In the genomic region with DNA sequence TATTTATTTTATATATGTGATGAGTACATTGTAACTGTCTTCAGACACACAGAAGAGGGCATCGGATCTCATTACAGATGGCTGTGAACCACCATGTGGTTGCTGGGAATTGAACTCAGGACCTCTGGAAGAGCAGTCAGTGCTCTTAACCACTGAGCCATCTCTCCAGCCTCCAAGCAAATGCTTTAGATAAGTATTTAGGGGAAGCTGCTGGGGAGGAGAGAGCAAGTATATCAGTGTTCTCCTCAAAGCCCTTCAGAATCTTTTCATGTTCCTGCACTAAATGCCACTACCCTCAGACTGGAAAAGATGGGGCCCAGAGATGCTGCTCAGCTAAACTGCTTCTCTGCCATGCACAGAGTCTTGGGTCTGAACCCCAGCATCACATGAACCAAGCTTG, we compare ENCODE assay signal across 13 mouse cellular contexts. TPM values are rescaled to one million over a fixed set of nuclear protein-coding genes. Genes with fewer than 3 reads are reported as not detected.
"Had no signal": no experiment of that assay in that cellular context is flagged by ENCODE, and none has a peak within 500 bp of the region (broad histone marks: within the 10 kb centered on the region; RNA-seq: fewer than 3 reads in every experiment).

No protein-coding gene starts in this region.

RNA-seq across cellular contexts. Expression of a gene that starts 3.6 kb away (rescaled TPM):
- total RNA-seq: common myeloid progenitor, adult 5-6 weeks; forebrain, postnatal 0 days; granulocyte monocyte progenitor cell, adult 5-6 weeks; heart, adult 18-20 months; heart, adult 2 months; heart, adult 8-10 months had no signal
- polyA plus RNA-seq: cortical plate, adult 2 months; erythroblast, embryonic 14.5 days; forebrain, embryonic 11.5 days; forebrain, embryonic 15.5 days; frontal cortex, adult 2 months had no signal

RNA-seq across cellular contexts. Expression of a gene that starts 58.0 kb away (rescaled TPM):
- total RNA-seq: common myeloid progenitor, adult 5-6 weeks; gastrocnemius, adult 8-10 months; gastrocnemius, postnatal 36 days; granulocyte monocyte progenitor cell, adult 5-6 weeks; heart, adult 2 months had no signal
